Mouse (Mus musculus): ENCODE data around the gene Ppm1g.
A peak's percentile ranks its signal among the peaks of the same experiment; 100 is the strongest.
"Not testable (repeated sequence)": the region's sequence is repeated elsewhere in the genome, so short reads cannot be mapped to it uniquely, and the experiment has no call there.

The Ppm1g gene

DNA sequence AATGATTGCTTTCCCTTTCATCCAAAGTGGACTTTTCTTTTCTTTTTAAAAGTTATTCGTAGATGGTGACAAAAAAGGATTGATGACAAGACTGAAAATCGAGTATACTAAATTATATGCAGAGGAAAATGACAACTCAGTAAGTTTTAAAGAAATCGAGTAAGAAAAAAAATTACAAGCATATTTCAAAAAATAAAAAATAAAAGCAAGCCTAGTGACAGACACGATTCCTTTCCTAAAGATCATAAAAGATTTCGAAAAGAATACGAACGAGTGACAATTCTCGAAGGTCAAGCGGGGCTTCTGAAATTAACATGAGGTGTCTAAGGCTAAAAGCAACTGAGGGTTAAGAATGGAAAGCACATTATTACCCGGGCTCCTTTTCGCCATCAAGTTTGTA is 1.0 kb downstream of the Ppm1g start:
- DNase-seq (ENCODE audit: low read depth, low spot score): no peak

DNA sequence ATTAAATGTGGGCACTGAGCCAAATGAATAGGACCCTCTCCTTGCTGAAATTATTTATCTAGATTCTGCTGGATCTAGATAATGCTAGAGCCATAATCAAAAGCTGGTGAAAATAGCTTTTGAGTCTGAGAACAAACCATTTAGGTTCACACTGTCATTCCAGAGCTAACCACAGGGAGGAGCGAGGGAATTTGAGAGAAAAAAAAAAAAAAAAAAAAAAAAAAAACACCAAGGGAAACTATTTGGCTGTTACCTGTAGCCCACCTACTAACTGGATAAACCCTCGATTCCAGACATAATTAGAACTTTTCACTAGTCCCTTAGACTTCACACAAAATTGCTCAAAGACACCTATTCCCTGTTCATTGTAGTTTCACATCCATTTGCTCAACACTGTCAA is 1.4 kb downstream of the Ppm1g start:
- DNase-seq (ENCODE audit: low read depth, low spot score): no peak

DNA sequence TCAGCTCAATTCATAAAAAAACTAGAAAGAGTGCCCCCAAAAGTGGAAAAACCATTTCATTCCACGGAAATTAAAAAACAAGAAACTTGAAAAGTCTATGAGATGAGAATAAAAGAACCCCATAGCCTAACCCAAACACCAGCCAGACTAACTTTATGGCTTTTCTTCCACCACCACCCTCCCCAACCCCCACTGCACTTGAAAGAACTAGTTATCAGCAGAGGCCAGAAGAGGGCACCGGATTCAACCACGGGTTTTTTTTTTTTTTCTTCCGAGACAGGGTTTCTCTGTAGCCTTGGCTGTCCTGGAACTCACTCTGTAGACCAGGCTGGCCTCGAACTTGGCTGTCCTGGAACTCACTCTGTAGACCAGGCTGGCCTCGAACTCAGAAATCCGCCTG is 2.2 kb downstream of the Ppm1g start:
- DNase-seq (ENCODE audit: low read depth, low spot score): no peak

DNA sequence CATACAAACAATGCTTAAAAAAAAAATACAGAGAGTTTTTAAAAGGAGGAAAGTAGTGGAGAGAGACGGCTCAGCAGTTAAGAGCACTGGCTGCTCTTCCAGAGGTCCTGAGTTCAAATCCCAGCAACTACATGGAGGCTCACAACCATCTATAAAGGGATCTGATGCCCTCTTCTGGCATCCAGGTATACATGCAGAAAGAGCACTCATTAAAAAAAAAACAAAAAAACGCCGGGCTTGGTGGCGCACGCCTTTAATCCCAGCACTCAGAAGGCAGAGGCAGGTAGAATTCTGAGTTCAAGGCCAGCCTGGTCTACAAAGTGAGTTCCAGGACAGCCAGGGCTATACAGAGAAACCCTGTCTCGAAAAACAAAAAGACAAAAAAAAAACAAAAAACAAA is 3.9 kb downstream of the Ppm1g start:
- DNase-seq (ENCODE audit: low read depth, low spot score): not testable (repeated sequence)

DNA sequence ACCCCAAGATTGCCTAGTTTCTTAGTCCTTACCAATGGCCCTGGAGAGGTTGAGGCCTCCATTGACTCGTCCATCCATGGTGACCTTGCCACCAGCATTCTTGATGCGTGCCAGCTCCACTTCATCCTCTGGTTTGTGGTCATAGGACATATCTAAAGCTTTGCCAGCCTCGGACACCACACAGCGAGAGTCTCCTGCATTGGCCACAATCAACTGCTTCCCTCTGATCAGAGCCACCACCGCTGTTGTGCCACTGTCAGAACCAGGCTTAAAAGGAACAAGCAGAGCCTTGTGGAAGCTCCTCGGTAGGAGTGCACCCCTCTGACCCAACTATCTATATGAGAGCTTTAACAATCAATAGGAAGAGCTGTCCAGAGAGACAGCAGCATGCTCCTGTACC is 16.1 kb downstream of the Ppm1g start:
- DNase-seq (ENCODE audit: low read depth, low spot score): no peak

DNA sequence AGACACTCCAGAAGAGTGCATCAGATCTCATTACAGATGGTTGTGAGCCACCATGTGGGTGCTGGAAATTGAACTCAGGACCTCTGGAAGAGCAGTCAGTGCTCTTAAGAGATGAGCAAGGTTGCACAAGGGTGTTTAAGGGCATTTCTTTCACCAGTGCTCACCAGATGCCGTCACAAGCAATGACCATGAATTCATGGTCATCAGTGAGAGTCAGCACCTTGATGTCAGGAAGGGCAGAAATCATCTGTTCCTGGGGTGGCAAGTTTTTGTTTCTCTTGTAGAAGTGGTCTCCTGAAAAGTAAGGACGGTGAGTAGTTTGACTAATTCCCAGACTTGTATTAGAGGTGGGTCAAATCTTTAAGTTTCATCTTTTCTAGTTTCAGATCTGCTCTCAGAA is 16.6 kb downstream of the Ppm1g start:
- no peak for DNase-seq (ENCODE audit: low read depth, low spot score)

DNA sequence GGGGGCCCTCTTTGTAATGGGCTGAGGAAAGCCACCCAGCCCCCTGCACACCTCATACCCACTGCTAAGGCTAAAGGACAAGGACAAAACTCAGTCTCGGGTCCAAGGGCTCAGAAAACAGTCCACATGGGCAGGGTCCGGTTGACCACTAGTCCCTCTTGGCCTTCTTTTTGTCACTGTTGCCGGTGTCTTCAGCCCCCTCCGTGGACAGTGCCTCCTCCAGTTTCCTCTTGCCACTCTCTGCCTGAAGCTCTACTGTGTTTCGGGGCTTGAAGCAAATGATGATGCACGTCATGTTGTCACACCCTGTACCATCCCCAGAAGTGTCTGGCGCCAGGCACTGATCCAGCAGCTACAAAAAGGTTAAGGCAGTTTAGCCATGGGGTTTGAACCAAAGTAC is 17.6 kb downstream of the Ppm1g start:
- no peak for DNase-seq (ENCODE audit: low read depth, low spot score)

DNA sequence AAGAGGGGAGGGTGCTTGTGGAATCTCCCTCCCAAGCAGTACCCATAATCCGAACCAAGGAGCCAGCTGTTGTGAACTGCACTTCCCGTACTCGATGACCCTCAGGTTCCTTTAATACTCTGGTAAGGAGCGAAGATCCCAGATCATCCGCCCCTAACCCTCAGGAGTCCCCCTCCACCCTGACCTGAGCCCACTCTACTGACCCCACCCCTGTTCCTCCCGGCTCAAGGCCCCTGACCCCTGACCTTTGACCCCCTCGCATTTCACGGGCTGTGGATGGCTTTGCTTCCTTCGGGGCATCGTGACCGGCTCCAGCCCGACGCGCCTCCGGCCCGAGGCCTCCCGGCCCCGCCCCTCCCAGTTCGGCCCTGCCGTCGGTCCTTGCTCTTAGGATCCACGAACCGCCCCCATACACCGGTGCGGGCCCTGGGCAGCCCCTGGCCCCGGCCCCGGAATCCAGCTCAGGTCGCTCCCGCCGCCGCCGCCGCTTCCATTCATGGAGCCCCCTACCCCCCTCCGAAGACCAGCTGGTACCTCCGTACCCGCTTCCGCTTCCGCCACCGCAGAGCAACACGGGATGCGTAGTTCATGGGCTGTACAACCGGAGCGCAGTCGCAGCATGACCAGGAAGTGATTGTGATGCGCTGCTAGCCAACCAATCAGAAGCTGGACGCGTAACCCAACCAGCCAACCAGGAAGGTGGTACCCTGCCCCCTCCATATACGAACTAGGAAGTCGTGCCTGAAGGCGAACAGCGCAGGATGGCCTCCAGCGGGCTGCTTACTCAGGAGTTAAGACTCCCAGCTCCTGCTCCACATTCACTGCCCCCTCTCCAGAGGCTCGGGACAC is 18.5 kb downstream of the Ppm1g start, which contains the start of gene Zfp513:
Gene Zfp513 (minus strand): TSS at position 562 of the 849 bp plus-strand sequence.
- DNase-seq (ENCODE audit: low read depth, low spot score): peak; percentile 99

DNA sequence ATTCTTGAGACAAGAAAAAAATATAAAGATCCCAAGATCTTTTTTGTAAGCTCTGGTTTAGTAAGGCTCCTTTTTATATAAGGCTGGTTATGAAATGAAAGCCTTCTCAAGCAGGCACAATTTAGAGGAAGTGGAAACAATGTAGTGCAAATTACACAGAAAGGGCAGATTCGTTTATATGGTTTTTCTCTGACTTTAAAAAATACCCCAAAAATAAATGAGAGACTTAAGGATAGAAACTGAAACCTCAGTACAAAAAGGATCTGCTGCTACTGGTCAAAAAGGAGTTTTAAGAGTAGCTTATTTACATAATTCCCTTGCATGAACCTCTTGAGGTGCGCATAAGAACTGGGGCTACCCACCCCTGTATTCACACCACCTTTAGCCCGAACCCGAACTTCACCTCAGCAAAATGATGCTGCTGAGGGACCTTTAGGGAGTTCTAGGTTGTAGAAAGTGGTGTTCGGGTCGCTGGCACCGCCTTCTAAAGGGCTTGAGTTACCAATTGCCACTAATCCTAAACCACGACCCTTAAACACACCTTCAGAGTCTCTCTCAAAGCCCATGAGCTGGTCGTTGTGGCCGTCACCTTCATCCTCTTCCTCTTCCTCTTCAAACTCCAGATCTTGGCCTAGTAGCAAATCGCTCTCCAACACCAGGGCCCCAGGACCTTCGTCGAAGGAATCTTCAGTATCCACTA is 19.3 kb downstream of the Ppm1g start:
- DNase-seq (ENCODE audit: low read depth, low spot score): no peak

DNA sequence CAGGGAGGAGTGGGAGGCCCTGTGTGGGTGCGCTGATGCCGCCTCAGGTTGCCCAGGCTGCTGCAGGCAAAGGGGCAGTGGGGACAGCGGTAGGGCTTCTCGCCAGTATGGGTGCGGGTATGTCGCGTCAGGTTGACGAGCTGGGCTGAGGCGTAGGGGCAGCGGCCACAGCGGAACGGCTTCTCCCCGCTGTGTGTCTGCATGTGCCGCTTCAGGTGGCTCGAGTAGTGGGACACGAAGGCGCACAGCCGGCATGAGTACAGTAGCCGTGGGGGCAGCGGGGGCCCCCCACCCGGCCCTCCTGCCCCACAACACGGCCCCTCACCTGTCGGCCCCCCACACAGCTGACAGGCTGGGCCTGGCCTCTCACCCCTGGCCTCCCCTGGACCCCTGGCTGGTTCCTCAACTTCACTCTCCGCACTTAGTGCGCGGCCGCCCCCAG is 20.1 kb downstream of the Ppm1g start:
- no peak for DNase-seq (ENCODE audit: low read depth, low spot score)

DNA sequence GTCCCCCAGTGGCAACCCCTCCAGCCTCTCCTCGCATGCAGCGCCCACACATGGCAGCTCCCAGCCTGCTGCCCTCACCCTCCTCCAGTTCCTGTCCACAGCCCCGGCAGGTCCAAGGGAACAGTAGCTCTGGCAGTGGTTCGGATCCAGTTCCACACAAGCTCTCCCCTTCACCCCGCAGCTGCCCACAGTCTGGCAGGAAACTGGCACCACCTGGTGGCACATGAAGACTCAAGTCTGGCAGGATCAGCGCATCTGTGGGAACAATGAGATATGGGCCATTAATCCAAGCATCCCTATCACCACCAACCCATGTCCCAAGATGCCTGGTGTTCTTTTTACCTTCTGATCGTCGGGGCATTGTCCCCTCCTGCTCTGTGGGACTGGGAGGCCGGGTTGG is 20.6 kb downstream of the Ppm1g start:
- no peak for DNase-seq (ENCODE audit: low read depth, low spot score)

DNA sequence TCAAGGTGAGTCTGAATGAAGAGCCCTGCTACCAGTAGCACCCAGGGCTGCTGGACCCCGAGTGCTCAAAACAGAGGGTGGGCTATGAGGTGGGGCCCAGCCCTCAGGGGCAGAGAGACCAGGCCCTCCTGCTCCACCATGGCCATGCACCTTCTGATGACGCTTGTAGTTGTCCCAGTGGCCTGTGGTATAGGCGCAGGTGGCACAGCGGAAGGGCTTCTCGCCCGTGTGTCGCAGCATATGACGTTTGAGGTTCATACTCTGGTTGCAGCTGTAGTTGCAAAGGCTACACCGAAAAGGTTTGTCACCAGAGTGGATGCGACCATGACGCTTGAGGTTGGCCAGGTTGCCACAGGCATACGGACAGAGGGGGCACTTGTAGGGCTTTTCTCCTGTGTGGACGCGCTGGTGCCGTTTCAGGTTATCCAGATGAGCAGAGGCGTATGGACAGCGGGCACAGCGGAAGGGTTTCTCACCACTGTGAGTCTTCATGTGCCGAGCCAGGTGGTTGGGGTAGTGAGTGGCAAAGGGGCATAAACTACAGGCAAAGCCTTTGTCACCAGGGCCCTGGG is 21.1 kb downstream of the Ppm1g start:
- no peak for DNase-seq (ENCODE audit: low read depth, low spot score)

DNA sequence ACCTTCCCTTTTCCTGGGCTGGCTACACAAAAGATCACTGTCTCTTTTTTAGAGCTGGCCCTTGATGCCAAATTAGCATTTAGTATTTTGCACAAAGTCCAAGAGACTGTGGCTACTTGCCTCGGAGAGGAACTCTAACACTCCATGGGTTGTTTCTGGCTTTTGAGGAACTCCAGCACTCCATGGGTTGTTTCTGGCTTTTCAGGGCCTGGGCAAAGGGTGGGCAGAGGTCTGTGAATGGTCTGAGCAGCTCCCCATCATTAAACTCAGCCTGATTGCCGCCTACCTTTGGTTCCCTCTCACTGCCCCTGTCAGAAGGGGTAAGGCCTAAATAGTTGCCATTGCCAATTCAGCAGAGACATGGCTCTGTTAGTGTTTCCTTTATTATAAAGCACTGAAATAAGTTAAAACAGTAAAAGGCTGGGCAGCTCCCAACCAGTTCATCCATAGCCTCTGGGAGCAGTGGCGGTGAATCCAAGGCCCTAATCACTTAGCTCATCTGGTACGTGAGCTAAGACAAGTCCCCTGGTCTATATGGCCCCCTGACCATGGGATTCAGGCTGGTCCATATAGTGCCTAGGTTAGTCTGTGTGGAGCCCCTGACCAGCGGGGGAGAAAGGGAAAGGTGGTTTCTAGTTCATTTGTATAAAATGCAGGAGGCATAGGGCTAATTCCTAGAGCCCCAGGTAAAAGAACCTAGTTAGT is 21.7 kb downstream of the Ppm1g start:
- no peak for DNase-seq (ENCODE audit: low read depth, low spot score)

DNA sequence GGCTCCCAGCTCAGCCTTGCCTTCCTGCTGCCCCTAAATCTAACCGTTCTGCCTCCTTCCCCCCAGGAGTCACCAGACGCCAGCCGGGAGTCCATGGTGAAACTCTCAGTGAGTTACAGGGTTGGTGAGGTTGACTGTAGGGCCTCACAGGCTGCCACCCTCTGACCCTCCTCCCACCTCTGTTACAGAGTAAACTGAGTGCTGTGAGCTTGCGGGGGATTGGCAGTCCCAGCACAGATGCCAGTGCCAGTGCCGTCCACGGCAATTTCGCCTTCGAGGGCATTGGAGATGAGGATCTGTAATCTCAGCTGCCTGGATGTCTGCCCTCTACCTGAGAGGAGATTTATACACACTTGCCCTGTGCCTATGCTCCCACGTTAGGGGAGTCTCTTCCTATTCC is 22.3 kb downstream of the Ppm1g start:
- DNase-seq (ENCODE audit: low read depth, low spot score): no peak

DNA sequence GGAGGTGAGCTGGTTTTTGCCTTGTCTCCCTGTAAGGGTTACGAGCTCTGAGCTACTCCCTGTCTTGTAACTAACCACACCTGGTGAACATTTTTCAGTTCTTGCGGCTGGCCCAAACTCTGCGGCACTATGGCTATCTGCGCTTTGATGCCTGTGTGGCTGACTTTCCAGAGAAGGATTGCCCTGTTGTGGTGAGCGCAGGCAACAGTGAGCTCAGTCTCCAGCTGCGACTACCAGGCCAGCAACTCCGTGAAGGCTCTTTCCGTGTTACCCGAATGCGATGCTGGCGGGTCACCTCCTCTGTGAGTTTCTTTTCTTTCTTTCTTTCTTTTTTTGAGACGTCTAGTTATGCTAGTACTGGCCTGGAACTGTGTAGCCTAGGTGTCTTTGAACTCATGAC is 23.4 kb downstream of the Ppm1g start:
- no peak for DNase-seq (ENCODE audit: low read depth, low spot score)

DNA sequence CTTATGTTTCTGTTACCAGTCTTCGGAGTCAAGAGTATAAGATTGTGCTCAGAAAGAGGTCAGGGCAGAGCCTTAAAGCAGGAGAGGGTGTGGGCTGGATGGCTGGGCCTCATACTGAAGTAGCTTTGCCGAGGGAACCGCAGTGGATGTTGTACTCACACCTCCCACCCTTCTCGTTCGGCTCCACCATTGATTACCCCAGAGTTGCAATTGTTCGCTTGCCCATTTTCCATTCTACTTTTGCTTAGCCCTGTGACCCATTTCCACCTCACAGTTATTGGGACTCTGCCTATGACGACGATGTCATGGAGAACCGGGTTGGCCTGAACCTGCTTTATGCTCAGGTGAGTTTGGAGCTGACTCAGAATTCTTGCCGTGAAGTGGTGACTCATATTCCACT is 24.3 kb downstream of the Ppm1g start:
- DNase-seq (ENCODE audit: low read depth, low spot score): no peak

DNA sequence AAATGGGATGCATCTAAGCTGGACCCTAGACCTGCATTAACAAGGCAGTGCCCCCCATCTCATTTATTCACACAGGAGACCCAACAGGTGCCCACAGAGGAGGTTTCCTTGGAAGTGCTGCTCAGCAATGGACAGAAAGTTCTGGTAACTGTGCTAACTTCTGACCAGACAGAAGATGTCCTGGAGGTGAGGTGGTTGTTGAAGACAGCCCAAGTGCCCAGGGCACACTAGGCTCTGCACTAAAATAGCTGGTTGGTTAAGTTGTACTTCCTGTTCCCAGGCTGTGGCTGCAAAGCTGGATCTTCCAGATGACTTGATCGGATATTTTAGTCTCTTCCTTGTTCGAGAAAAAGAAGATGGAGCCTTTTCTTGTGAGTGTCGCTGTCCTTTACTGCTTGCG is 24.8 kb downstream of the Ppm1g start:
- no peak for DNase-seq (ENCODE audit: low read depth, low spot score)

DNA sequence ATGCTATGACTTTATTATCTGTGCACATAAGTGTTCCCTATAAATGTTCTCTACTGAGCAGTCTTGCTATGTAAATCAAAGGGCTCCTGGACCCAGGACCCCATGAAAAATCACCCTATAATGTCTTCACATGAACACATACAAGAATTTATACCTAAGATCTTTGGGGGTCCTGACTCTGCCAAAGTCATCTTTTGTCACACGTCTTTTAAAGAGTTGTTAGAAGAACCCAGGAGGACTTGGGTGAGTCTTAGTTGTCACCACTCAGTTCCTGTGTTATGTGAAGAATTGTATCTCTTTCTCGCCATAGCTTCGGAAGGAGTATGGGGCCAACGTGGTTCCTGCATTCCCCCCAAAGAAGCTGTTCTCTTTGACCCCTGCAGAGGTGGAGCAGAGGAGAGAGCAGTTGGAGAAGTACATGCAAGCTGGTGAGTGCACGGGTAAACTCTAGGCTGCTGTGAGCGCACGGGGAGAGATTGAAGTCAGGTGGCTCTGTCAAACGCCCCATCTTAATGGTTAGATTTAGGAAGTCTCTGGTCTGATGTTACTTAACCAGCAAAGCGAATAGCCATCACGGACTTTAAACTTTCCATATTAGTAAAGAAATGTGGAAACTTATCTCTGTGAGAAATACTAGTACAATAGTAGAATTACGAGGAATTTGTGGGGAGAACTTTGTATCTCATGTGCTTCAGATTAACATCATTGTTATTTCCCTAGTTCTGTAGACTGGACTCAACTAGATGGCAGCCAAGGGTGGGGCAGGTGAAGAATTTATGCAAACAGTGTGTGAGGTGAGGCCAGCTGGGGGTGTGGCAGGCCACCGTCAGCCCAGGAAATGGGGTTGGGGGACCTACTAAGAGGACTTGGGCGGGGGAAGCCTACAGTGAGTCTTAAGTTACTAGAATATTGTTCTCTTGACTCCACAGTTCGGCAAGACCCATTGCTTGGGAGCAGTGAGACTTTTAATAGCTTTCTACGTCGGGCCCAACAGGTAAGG is 25.7 kb downstream of the Ppm1g start:
- DNase-seq (ENCODE audit: low read depth, low spot score): no peak

DNA sequence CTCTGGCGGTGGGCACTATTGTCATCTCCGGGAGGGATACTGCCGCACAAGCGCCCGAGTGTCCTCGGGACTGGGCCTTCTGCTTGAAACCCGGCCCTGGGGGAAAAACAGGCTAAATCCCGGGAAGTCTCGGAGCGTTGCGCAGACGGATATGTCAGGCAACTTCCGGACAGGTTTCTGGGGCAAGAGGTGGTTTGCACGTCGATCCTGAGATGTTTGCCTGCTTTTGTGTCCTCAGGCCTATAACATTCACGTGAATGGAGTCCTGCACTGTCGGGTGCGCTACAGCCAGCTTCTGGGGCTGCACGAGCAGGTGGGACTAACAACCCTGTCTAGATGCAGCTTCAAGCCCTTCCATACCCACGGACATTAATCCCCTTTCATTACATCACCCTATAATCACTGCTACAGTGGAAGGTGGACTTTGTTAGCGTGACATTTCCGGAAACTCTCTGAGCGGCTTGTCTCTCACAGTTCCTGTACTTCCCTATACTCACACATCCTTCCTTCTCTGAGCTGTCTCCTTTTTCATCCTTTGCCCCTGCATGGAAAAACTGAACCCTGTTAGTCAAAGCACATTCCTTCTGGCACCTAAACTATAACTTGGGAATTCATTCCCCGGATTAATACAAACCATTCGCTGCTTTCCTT is 26.7 kb downstream of the Ppm1g start:
- DNase-seq (ENCODE audit: low read depth, low spot score): no peak

DNA sequence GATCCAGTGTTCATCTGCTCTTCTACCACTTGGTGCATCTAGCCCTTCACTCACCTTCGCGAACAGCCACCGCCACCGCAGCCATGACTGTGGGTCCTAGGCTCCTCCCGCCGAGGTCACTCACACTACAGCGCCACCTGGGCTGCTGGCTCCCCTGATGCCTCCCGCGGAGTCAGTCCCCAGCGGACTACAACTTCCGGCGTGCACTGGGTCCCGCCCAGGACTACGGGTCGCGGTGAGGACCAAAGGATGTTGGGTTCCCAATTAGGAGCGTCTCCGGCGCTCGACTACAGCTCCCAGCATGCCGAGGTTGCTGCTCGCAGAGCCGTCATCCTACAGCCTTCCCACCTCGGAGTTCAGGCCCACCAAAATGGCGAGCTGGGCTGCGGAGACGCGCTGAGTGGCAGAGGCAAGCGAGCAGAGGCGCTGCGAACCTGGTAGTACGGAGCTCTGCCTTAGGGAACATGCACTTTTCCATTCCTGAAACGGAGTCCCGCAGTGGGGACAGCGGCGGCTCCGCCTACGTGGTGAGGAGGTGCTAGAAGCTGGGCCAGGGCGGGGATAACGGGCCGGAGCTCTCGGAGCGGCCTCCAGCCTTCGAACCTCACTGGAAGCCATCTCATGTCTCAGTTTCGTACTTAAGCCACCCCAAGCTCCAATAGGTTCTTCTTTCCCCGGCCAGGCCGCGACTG is 27.4 kb downstream of the Ppm1g start, which contains the start of the genes Snx17 and Eif2b4:
Gene Snx17 (plus strand): TSS at position 289 of the 692 bp plus-strand sequence.
Gene Eif2b4 (minus strand): TSS at position 492 of the 692 bp plus-strand sequence.
- peak; percentile 97 for DNase-seq (ENCODE audit: low read depth, low spot score)
